Mouse (Mus musculus) liver, embryonic 15.5 days (tissue): ENCODE data around the gene Grk5. TPM values are rescaled to one million over a fixed set of nuclear protein-coding genes. Genes with fewer than 3 reads are reported as not detected.

Experiments
- ATAC-seq: fragments of 200-750 bp; cut with Nextera tagmentation; 2 replicates; pipeline ENCODE4 v1.8.0; 2017; ENCODE audit warnings: moderate number of reproducible peaks, mild to moderate bottlenecking, moderate library complexity; ENCODE audit not compliant: insufficient read depth
- H3K27ac ChIP-seq: fragments of 300-500 bp; sonication (generic); replicated peaks from 2 replicates; pipeline ENCODE4 v1.5.1; 2015; ENCODE audit warnings: mild to moderate bottlenecking, inconsistent platforms
- H3K27me3 ChIP-seq: fragments of 300-500 bp; sonication (generic); 2 replicates; pipeline ENCODE4 v1.6.1; 2015; ENCODE audit warnings: mild to moderate bottlenecking, inconsistent platforms
- H3K36me3 ChIP-seq: fragments of 300-500 bp; sonication (generic); replicated peaks from 2 replicates; pipeline ENCODE4 v1.6.1; 2015; ENCODE audit warnings: moderate library complexity, mild to moderate bottlenecking, inconsistent platforms
- H3K4me1 ChIP-seq: fragments of 300-500 bp; sonication (generic); replicated peaks from 2 replicates; pipeline ENCODE4 v1.6.1; 2015; ENCODE audit warnings: inconsistent platforms
- H3K4me2 ChIP-seq: fragments of 300-500 bp; sonication (generic); 2 replicates; pipeline ENCODE4 v1.6.1; 2015; ENCODE audit warnings: moderate library complexity, mild to moderate bottlenecking, inconsistent platforms
- H3K4me3 ChIP-seq: fragments of 300-500 bp; sonication (generic); replicated peaks from 2 replicates; pipeline ENCODE4 v1.5.1; 2015; ENCODE audit warnings: mild to moderate bottlenecking, inconsistent platforms
- H3K9ac ChIP-seq: fragments of 300-500 bp; sonication (generic); 2 replicates; pipeline ENCODE4 v1.6.1; 2015; ENCODE audit warnings: moderate library complexity, mild to moderate bottlenecking, inconsistent platforms
- H3K9me3 ChIP-seq: fragments of 300-500 bp; sonication (generic); replicated peaks from 2 replicates; pipeline ENCODE4 v1.6.1; 2016; ENCODE audit warnings: inconsistent platforms
- WGBS: fragments of 180-500 bp; shearing (Covaris S2); methylation state at CpG from one replicate; pipeline ENCODE4 v1.1.7; 2015; ENCODE audit warnings: mixed read lengths; ENCODE audit not compliant: insufficient replicate concordance; 5-methylcytosine and 5-hydroxymethylcytosine counted together
- polyA plus RNA-seq: library from polyadenylated mRNA; unstranded; fragments of >200 nt; fragmentation: Nextera tagmentation; extraction: Ambion mirVana; gene quantifications from 2 replicates; pipeline ENCODE4 v1.2.1, GENCODE M21; 2015

Gene Grk5
- polyA plus RNA-seq, 1 experiment from 2014 or later: 0.41 TPM

GRCm38 (mm10) chr19:61021939-61022566, 132.5 kb downstream of the Grk5 start:
- Histone ChIP-seq H3K4me2 (no peak overlapping the region), H3K27me3 (no peaks in the 10 kb centered on the region), H3K4me1 (no peaks in the 10 kb centered on the region), H3K27ac (no peak overlapping the region), H3K9me3 (no peaks in the 10 kb centered on the region), H3K9ac (no peak overlapping the region), H3K36me3 (no peaks in the 10 kb centered on the region), H3K4me3 (no peak overlapping the region)
- WGBS: 68% methylated on average over 3 of the region's 3 CpGs
- ATAC-seq: no peak

DNA sequence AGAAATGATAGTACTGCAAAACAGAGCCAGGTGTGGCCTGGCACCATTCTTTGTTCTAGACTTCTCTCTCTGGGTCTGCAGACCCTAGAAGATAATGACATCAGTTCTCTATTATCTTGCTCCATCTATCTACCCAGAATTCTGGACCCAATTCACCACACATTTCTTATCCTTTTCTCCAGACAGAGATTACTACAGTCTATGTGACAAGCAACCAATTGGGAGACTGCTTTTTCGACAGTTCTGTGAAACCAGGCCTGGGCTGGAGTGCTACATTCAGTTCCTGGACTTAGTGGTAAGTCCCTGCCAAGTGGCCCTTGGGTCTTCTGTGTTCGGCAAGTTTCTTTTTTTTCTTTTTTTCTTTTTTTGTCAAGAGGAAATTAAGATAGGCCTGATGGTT, 142.0 kb downstream of the Grk5 start:
- no peaks in the 10 kb centered on the region for H3K36me3 ChIP-seq
- no peak overlapping the region for H3K9ac ChIP-seq
- 32% methylated on average over 2 of the region's 2 CpGs for WGBS
- no peak overlapping the region for H3K4me3 ChIP-seq
- H3K27ac ChIP-seq: no peak overlapping the region
- H3K27me3 ChIP-seq: no peaks in the 10 kb centered on the region
- H3K4me1 ChIP-seq: no peaks in the 10 kb centered on the region
- no peak overlapping the region for H3K4me2 ChIP-seq
- ATAC-seq: no peak
- no peaks in the 10 kb centered on the region for H3K9me3 ChIP-seq

- H3K27ac ChIP-seq: no peak overlapping the region
- no peaks in the 10 kb centered on the region for H3K36me3 ChIP-seq
- H3K4me2 ChIP-seq: no peak overlapping the region
- H3K4me3 ChIP-seq: no peak overlapping the region
- H3K9ac ChIP-seq: no peak overlapping the region
- H3K4me1 ChIP-seq: no peaks in the 10 kb centered on the region
- ATAC-seq: no peak
- H3K9me3 ChIP-seq: no peaks in the 10 kb centered on the region
- H3K27me3 ChIP-seq: no peaks in the 10 kb centered on the region
Observed at GRCm38 (mm10) chr19:61039151-61039550, 149.6 kb downstream of the Grk5 start.

DNA sequence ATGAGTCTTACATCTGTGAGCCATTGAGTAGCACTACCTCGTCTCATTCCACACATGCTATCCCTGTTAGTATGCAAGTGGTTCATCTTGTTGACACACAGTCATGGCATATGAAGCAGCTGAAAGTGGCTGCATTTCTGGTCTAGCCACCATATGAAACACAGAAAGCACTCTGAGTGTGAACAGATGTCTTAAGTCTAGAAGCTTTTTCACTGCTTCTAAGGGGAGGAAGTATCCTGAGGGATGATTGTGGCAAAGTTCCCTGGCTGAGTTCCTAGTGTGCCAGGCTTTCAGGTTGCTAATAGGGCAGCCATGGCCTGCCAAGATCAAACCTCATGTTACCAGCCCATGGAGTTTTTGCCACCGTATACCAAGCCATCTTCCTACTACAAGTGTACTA, 159.1 kb downstream of the Grk5 start:
- 53% methylated on average over 2 of the region's 2 CpGs for WGBS
- ATAC-seq: no peak
- H3K9me3 ChIP-seq: no peaks in the 10 kb centered on the region

DNA sequence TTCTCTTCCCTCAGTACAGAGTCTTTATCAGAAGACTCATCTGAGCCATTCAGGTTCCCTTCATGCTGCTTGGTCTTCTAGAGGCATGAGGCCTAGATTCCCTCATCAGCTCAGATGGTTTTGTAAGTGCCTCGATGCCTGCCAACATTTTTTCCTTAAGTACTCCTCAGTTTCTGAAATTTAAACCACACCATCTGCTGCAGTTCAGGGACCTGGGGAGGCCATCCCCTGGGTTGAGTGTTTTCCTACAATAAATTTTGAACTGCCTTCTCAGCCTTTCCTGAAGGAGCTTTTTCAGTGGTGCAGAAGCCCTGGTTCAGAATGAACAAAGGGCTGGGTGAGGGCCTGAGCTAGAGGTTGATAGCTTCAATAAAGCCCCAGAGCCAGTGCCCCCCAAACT, 159.9 kb downstream of the Grk5 start:
- no peak for ATAC-seq
- Histone ChIP-seq H3K9ac (no peak overlapping the region), H3K4me2 (no peak overlapping the region), H3K27ac (no peak overlapping the region), H3K27me3 (no peaks in the 10 kb centered on the region), H3K36me3 (no peaks in the 10 kb centered on the region), H3K4me3 (no peak overlapping the region), H3K4me1 (no peaks in the 10 kb centered on the region), H3K9me3 (no peaks in the 10 kb centered on the region)
- WGBS: 49% methylated on average over 1 of the region's 1 CpGs

More for the DNA sequence above, 159.1 kb downstream of the Grk5 start:
- Histone ChIP-seq H3K27me3 (no peaks in the 10 kb centered on the region), H3K4me3 (no peak overlapping the region), H3K9ac (no peak overlapping the region), H3K36me3 (no peaks in the 10 kb centered on the region), H3K27ac (no peak overlapping the region), H3K4me1 (no peaks in the 10 kb centered on the region), H3K4me2 (no peak overlapping the region)

- Histone ChIP-seq H3K4me2 (no peak overlapping the region), H3K36me3 (no peaks in the 10 kb centered on the region), H3K4me1 (peaks cover 5% of the 10 kb centered on the region; the same call in 1 of the 2 replicates), H3K4me3 (no peak overlapping the region), H3K27ac (no peak overlapping the region), H3K9me3 (no peaks in the 10 kb centered on the region), H3K9ac (no peak overlapping the region), H3K27me3 (no peaks in the 10 kb centered on the region)
- ATAC-seq: no peak
- WGBS: 71% methylated on average over 1 of the region's 1 CpGs
Observed at GRCm38 (mm10) chr19:61051151-61051550, 161.6 kb downstream of the Grk5 start.

- Histone ChIP-seq H3K27ac (no peak overlapping the region), H3K27me3 (no peaks in the 10 kb centered on the region), H3K9me3 (no peaks in the 10 kb centered on the region), H3K36me3 (no peaks in the 10 kb centered on the region), H3K4me3 (no peak overlapping the region), H3K9ac (no peak overlapping the region), H3K4me1 (peaks cover 8% of the 10 kb centered on the region; the same call in 1 of the 2 replicates), H3K4me2 (no peak overlapping the region)
- no peak for ATAC-seq
Observed at GRCm38 (mm10) chr19:61052008-61052407, 162.5 kb downstream of the Grk5 start.

GRCm38 (mm10) chr19:61052786-61053185, 163.2 kb downstream of the Grk5 start:
- H3K4me2 ChIP-seq: no peak overlapping the region
- H3K27ac ChIP-seq: no peak overlapping the region
- no peak for ATAC-seq
- H3K36me3 ChIP-seq: no peaks in the 10 kb centered on the region
- H3K9me3 ChIP-seq: no peaks in the 10 kb centered on the region
- H3K4me1 ChIP-seq: peaks cover 15% of the 10 kb centered on the region; the same call in 1 of the 2 replicates
- no peak overlapping the region for H3K9ac ChIP-seq
- no peak overlapping the region for H3K4me3 ChIP-seq
- H3K27me3 ChIP-seq: no peaks in the 10 kb centered on the region

- H3K9me3 ChIP-seq: no peaks in the 10 kb centered on the region
- 50% methylated on average over 5 of the region's 5 CpGs for whole genome bisulfite sequencing
Observed at GRCm38 (mm10) chr19:61056783-61057410, 167.3 kb downstream of the Grk5 start.

DNA sequence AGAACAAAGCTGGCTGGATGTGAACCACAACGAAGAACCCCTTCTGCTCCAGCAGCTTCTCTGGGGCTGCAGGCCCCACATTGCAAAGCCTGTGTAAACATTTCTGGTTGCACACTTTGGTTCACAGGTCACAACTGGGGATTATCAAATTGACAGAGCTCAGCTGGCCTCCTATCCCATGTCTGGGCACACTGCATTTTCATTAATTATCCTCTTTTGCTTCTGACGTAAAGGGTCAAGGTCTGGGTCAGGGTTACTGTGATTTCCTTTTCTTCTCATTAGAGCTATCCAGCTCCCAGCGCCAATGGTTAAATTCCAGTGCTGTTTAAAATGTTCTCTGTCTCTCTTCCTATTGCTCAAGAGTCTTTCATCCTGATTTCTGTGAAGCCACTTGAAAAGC, 168.0 kb downstream of the Grk5 start:
- no peak overlapping the region for H3K9ac ChIP-seq
- 43% methylated on average over 3 of the region's 3 CpGs for WGBS
- no peak overlapping the region for H3K27ac ChIP-seq
- no peak overlapping the region for H3K4me3 ChIP-seq
- H3K4me1 ChIP-seq: peaks cover 15% of the 10 kb centered on the region; the same call in 1 of the 2 replicates
- H3K9me3 ChIP-seq: no peaks in the 10 kb centered on the region
- ATAC-seq: peak; percentile 42; the same call in 1 of the 2 replicates
- H3K4me2 ChIP-seq: no peak overlapping the region
- H3K27me3 ChIP-seq: no peaks in the 10 kb centered on the region
- H3K36me3 ChIP-seq: no peaks in the 10 kb centered on the region

More at GRCm38 (mm10) chr19:61056783-61057410, 167.3 kb downstream of the Grk5 start:
- Histone ChIP-seq H3K4me3 (no peak overlapping the region), H3K9ac (no peak overlapping the region), H3K27ac (no peak overlapping the region), H3K36me3 (no peaks in the 10 kb centered on the region), H3K4me2 (no peak overlapping the region), H3K27me3 (no peaks in the 10 kb centered on the region), H3K4me1 (peaks cover 15% of the 10 kb centered on the region; the same call in 1 of the 2 replicates)
- ATAC-seq: no peak

DNA sequence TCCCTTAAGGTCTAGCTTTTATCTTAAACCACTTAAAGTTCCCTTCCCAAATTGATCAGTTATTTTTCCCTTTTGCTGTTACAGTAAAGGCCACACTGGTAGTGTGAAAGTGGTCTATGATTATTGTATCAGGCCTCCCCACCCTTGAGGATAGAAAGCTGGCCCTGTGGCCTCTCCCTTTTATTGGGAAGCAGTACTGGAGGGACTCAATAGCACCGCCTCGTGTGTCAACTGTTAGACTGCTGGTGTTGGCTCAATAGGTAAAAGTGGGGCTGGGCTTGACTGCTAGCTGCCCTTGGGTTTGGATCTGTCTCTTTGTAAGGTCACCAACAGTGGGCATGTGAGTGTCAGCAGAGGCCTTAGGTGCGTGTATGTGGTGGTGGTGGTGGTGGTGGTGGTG, 174.8 kb downstream of the Grk5 start:
- Histone ChIP-seq H3K4me2 (no peak overlapping the region), H3K27ac (no peak overlapping the region), H3K27me3 (no peaks in the 10 kb centered on the region), H3K4me3 (no peak overlapping the region), H3K9me3 (no peaks in the 10 kb centered on the region), H3K4me1 (no peaks in the 10 kb centered on the region), H3K36me3 (no peaks in the 10 kb centered on the region), H3K9ac (no peak overlapping the region)
- 64% methylated on average over 3 of the region's 3 CpGs for WGBS
- no peak for ATAC-seq

GRCm38 (mm10) chr19:61065011-61065410, 175.5 kb downstream of the Grk5 start:
- no peaks in the 10 kb centered on the region for H3K36me3 ChIP-seq
- H3K9me3 ChIP-seq: no peaks in the 10 kb centered on the region
- WGBS: 58% methylated on average over 1 of the region's 1 CpGs
- no peak for ATAC-seq
- H3K27me3 ChIP-seq: no peaks in the 10 kb centered on the region
- H3K9ac ChIP-seq: no peak overlapping the region
- no peak overlapping the region for H3K4me2 ChIP-seq
- no peak overlapping the region for H3K27ac ChIP-seq
- no peak overlapping the region for H3K4me3 ChIP-seq
- no peaks in the 10 kb centered on the region for H3K4me1 ChIP-seq
